Mouse (Mus musculus) kidney, embryonic 16.5 days (tissue): ENCODE data around the gene Nr5a1. TPM values are rescaled to one million over a fixed set of nuclear protein-coding genes. Genes with fewer than 3 reads are reported as not detected.

Source experiments
- ATAC-seq: fragments of 200-750 bp; cut with Nextera tagmentation; 2 replicates; pipeline ENCODE4 v1.8.0; 2017; ENCODE audit warnings: moderate TSS enrichment; ENCODE audit not compliant: low FRiP score, low TSS enrichment
- H3K27ac ChIP-seq: fragments of 300-500 bp; sonication (generic); 2 replicates; pipeline ENCODE4 v1.5.1; 2014; ENCODE audit warnings: low read length
- H3K27me3 ChIP-seq: fragments of 300-500 bp; sonication (generic); 2 replicates; pipeline ENCODE4 v1.6.1; 2014; ENCODE audit warnings: low read length, control low read depth, mixed read lengths; ENCODE audit not compliant: insufficient read depth
- H3K36me3 ChIP-seq: fragments of 300-500 bp; sonication (generic); 2 replicates; pipeline ENCODE4 v1.6.1; 2014; ENCODE audit warnings: low read length, control low read depth, mixed read lengths; ENCODE audit not compliant: insufficient read depth
- H3K4me1 ChIP-seq: fragments of 300-500 bp; sonication (generic); 2 replicates; pipeline ENCODE4 v1.6.1; 2014; ENCODE audit warnings: low read length, control low read depth, mixed read lengths; ENCODE audit not compliant: insufficient read depth
- H3K4me2 ChIP-seq: fragments of 300-500 bp; sonication (generic); replicated peaks from 2 replicates; pipeline ENCODE4 v1.6.1; 2014; ENCODE audit warnings: low read depth, low read length
- H3K4me3 ChIP-seq: fragments of 300-500 bp; sonication (generic); 2 replicates; pipeline ENCODE4 v1.5.1; 2014; ENCODE audit warnings: mild to moderate bottlenecking, low read length
- H3K9ac ChIP-seq: fragments of 300-500 bp; sonication (generic); replicated peaks from 2 replicates; pipeline ENCODE4 v1.6.1; 2014; ENCODE audit warnings: low read length
- H3K9me3 ChIP-seq: fragments of 300-500 bp; sonication (generic); 2 replicates; pipeline ENCODE4 v1.6.1; 2016; ENCODE audit warnings: low read length, control low read depth
- WGBS: fragments of 180-500 bp; shearing (Covaris S2); extraction: QIAGEN DNeasy Blood & Tissue Kit; methylation state at CpG from one replicate; pipeline ENCODE4 v1.1.7; 2014; 5-methylcytosine and 5-hydroxymethylcytosine counted together
- polyA plus RNA-seq: library from polyadenylated mRNA; unstranded; fragments of >200 nt; fragmentation: Nextera tagmentation; extraction: Ambion mirVana; gene quantifications from 2 replicates; pipeline ENCODE4 v1.2.1, GENCODE M21; 2015

Nr5a1 gene
- polyA plus RNA-seq, 1 experiment from 2014 or later: 4.0 TPM

GRCm38 (mm10) chr2:38643625-38644427, 70.5 kb downstream of the Nr5a1 start, which contains the start of gene Psmb7:
Gene Psmb7 (minus strand): TSS chr2:38644087.
- 2% methylated on average over 52 of the region's 52 CpGs for WGBS
- Histone ChIP-seq H3K4me1 (peaks cover 14% of the 10 kb centered on the region), H3K27ac (0 out of 2 replicates have a peak within 1 kb of the TSS, but pooled peaks have one; percentile 36), H3K9ac (peak within 1 kb of the TSS; percentile 93), H3K36me3 (peaks cover 10% of the 10 kb centered on the region; the same call in 1 of the 2 replicates), H3K4me3 (peak within 1 kb of the TSS; percentile 98), H3K9me3 (no peaks in the 10 kb centered on the region), H3K4me2 (peak within 1 kb of the TSS; percentile 97), H3K27me3 (no peaks in the 10 kb centered on the region)
- peak; percentile 90 for ATAC-seq

Other genes with a start within 250 kb of the Nr5a1 start
- 72.1 and 75.3 TPM in 2 replicates for gene Nek6, start 202.9 kb downstream of the Nr5a1 start, polyA plus RNA-seq
- gene Psmb7, start 70.5 kb downstream of the Nr5a1 start, polyA plus RNA-seq: 249 and 269 TPM in 2 replicates
- 0.94 and 1.2 TPM in 2 replicates for gene Nr6a1, start 213.1 kb upstream of the Nr5a1 start, polyA plus RNA-seq
- 5.0 and 5.4 TPM in 2 replicates for gene Olfml2a, start 217.4 kb upstream of the Nr5a1 start, polyA plus RNA-seq